Mouse (Mus musculus) midbrain, embryonic 11.5 days (tissue): ENCODE results near the gene Aldh8a1. TPM values are rescaled to one million over a fixed set of nuclear protein-coding genes. Genes with fewer than 3 reads are reported as not detected.

Source experiments
- ATAC-seq: fragments of 200-750 bp; cut with Nextera tagmentation; 2 replicates; pipeline ENCODE4 v1.8.0; 2017; ENCODE audit warnings: moderate TSS enrichment, moderate library complexity; ENCODE audit not compliant: low FRiP score
- DNase-seq: peaks from one replicate; pipeline ENCODE4 v3.0.0; 2015; ENCODE audit warnings: low spot score; ENCODE audit errors: missing footprints
- H3K27ac ChIP-seq: fragments of 300-500 bp; sonication (generic); 2 replicates; pipeline ENCODE4 v1.5.1; 2014; ENCODE audit warnings: low read depth, low read length
- H3K27me3 ChIP-seq: fragments of 300-500 bp; sonication (generic); 2 replicates; pipeline ENCODE4 v1.6.1; 2014; ENCODE audit warnings: mild to moderate bottlenecking, low read length, moderate library complexity, mixed read lengths; ENCODE audit not compliant: control insufficient read depth, insufficient read depth
- H3K36me3 ChIP-seq: fragments of 300-500 bp; sonication (generic); 2 replicates; pipeline ENCODE4 v1.6.1; 2014; ENCODE audit warnings: mild to moderate bottlenecking, low read length, moderate library complexity, mixed read lengths; ENCODE audit not compliant: control insufficient read depth, insufficient read depth
- H3K4me1 ChIP-seq: fragments of 300-500 bp; sonication (generic); 2 replicates; pipeline ENCODE4 v1.6.1; 2014; ENCODE audit warnings: low read length; ENCODE audit not compliant: control insufficient read depth, insufficient read depth
- H3K4me2 ChIP-seq: fragments of 300-500 bp; sonication (generic); 2 replicates; pipeline ENCODE4 v1.6.1; 2014; ENCODE audit warnings: mild to moderate bottlenecking, moderate library complexity
- H3K4me3 ChIP-seq: fragments of 300-500 bp; sonication (generic); 2 replicates; pipeline ENCODE4 v1.5.1; 2014; ENCODE audit warnings: low read depth, low read length
- H3K9ac ChIP-seq: fragments of 300-500 bp; sonication (generic); 2 replicates; pipeline ENCODE4 v1.6.1; 2014; ENCODE audit warnings: low read length
- H3K9me3 ChIP-seq: fragments of 300-500 bp; sonication (generic); 2 replicates; pipeline ENCODE4 v1.6.1; 2016; ENCODE audit warnings: low read length; ENCODE audit not compliant: control insufficient read depth
- WGBS: fragments of 180-500 bp; shearing (Covaris S2); extraction: QIAGEN DNeasy Blood & Tissue Kit; methylation state at CpG from one replicate; pipeline ENCODE4 v1.1.7; 2014; 5-methylcytosine and 5-hydroxymethylcytosine counted together
- polyA plus RNA-seq: library from polyadenylated mRNA; unstranded; fragments of >200 nt; fragmentation: Nextera tagmentation; extraction: Ambion mirVana; gene quantifications from 2 replicates; pipeline ENCODE4 v1.2.1, GENCODE M21; 2014

The Aldh8a1 gene
- polyA plus RNA-seq, result 0.07 TPM in 1 of 2 replicates, not detected in the other

DNA sequence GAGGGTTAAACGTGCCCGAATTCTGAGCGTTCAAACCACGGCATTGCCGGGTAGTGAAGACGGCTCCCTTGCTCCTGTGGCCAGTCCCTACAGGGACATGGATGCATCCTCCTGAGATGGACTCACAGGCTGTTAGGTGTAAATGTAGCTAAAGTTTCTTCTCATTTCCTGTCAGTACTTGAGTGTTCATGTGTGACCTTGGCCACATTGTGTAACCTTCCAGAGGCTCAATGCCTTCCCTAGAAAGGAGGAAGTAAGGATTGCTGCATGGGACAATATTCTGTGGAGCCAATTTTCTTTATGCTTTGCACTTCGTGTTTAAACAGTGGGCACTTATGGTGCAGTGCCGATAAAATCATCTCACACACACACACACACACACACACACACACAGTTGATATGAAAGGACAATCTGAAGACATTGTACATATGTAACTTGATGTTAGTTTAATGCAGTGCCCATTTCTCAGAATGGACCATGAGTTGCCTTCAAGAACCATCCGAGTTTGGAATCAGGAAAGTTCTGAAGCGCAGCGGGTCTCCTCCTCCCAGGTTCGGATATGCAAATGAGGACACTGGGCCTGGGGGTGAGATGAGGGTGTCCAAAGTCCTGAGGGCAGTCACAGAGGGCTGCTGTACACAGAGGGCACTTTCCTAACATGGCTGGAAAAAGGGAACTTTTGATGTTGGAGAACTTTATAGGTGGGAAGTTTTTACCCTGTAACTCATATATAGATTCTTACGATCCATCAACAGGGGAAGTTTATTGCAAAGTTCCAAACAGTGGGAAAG, at the start of gene Aldh8a1:
TSS of gene Aldh8a1 (plus strand) at position 610 of the 792 bp plus-strand sequence.
- no peak within 1 kb of the TSS for H3K27ac ChIP-seq
- ATAC-seq (no peak), DNase-seq (peak; percentile 39)
- H3K9me3 ChIP-seq, result no peaks in the 10 kb centered on the region
- no peaks in the 10 kb centered on the region for H3K27me3 ChIP-seq
- no peak within 1 kb of the TSS for H3K4me3 ChIP-seq
- 93% methylated on average over 13 of the region's 13 CpGs for WGBS
- H3K36me3 ChIP-seq, result no peaks in the 10 kb centered on the region
- H3K4me1 ChIP-seq, result no peaks in the 10 kb centered on the region
- no peak within 1 kb of the TSS for H3K4me2 ChIP-seq
- no peak within 1 kb of the TSS for H3K9ac ChIP-seq

DNA sequence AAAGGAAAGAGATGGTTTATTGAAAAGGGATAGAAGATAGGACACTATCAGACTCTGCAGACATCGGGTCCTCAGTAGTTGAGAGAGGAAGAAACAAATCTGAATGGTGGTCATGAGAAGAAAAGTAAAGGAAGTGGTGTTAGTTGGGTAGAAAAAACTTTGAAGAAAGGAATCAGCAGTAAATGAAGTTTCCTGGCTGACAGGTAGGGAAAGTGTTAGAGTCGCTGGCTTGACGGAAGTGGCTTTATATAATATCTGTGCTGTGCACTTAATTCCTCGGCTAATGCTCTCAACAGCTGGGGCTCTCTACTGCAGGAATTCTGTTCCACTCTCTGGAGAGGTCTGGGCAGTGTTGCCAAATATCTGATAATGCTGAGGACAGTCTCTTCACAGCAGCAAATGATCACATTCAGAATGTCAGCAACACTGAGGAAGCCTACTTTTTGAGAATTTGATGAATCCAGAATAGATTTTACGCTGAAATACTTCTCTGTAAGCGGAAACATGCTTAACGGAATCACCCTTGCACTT, 49.4 kb upstream of the Aldh8a1 start:
- H3K27ac ChIP-seq, result no peak overlapping the region
- no peak for DNase-seq
- H3K9me3 ChIP-seq, result no peaks in the 10 kb centered on the region
- no peaks in the 10 kb centered on the region for H3K27me3 ChIP-seq
- H3K4me3 ChIP-seq, result no peak overlapping the region
- no peaks in the 10 kb centered on the region for H3K36me3 ChIP-seq
- H3K4me2 ChIP-seq, result no peak overlapping the region
- no peak overlapping the region for H3K9ac ChIP-seq
- no peak for ATAC-seq
- WGBS, result 95% methylated on average over 7 of the region's 7 CpGs
- no peaks in the 10 kb centered on the region for H3K4me1 ChIP-seq

DNA sequence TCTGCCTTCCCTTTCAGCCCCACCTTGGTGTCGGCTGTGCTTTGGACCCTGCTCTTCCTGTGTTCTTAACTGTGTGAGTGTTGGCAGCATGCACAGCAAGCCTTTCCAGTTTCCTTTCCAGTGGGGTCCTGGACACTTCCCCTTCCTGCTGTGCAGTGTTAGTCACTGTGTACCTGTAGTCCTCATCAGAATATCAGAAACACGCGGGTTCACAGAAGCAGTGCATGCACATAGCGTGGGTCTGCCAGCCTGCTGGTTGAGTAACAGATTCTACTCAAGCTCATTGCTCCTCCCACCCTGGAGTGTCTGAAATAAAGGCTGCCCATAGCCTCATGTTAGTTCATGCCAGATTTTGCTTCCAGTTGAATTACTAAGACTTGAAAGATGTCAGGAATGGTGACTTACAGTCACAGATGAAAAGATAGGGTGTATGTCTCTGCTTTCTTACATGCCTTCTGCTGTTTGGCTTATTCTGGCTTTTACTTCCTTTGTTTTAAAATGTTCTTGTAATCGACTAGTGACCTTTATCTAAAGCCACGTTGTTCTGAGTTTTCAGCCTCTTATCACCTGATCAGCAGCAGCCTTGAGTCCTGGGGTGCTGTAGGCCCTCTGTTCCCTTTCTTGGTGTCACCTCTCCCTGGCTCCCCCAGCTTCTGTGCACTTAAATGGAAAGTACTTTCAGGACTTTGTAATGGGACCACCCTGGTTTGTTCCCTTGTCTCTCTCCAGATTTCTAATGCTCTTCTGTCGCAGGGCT, 42.6 kb upstream of the Aldh8a1 start:
- WGBS, result 94% methylated on average over 7 of the region's 7 CpGs
- Histone ChIP-seq H3K9me3 (peaks cover 4% of the 10 kb centered on the region; the same call in 1 of the 2 replicates), H3K36me3 (peaks cover 7% of the 10 kb centered on the region; the same call in 1 of the 2 replicates), H3K27me3 (no peaks in the 10 kb centered on the region), H3K4me3 (no peak overlapping the region), H3K9ac (no peak overlapping the region), H3K27ac (no peak overlapping the region), H3K4me1 (no peaks in the 10 kb centered on the region), H3K4me2 (no peak overlapping the region)
- DNase-seq (no peak), ATAC-seq (no peak)

DNA sequence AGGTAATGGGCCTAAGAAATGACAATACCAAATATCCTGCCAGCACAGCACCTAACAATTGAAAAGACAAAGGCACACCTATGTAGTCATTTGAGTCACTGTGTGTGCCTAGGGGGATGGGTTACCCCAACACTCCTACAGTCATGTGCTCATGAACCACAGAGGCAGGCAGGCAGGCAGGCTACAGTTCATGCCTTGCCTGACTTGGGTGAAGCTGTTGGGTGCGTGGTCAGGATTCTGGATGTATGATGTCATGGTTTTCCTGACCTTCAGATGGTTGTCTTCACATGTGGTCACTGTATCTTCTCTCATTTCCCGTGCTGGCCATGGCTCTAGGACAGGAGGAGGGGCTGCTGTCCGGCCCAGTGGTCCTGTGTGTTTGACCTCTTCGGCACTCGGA, 41.6 kb upstream of the Aldh8a1 start:
- no peak overlapping the region for H3K9ac ChIP-seq
- H3K4me2 ChIP-seq, result no peak overlapping the region
- no peak overlapping the region for H3K27ac ChIP-seq
- ATAC-seq, result no peak
- no peak for DNase-seq
- no peak overlapping the region for H3K4me3 ChIP-seq
- H3K9me3 ChIP-seq, result peaks cover 4% of the 10 kb centered on the region; the same call in 1 of the 2 replicates
- no peaks in the 10 kb centered on the region for H3K4me1 ChIP-seq
- WGBS, result 96% methylated on average over 5 of the region's 5 CpGs
- H3K27me3 ChIP-seq, result no peaks in the 10 kb centered on the region
- peaks cover 7% of the 10 kb centered on the region; the same call in 1 of the 2 replicates for H3K36me3 ChIP-seq

DNA sequence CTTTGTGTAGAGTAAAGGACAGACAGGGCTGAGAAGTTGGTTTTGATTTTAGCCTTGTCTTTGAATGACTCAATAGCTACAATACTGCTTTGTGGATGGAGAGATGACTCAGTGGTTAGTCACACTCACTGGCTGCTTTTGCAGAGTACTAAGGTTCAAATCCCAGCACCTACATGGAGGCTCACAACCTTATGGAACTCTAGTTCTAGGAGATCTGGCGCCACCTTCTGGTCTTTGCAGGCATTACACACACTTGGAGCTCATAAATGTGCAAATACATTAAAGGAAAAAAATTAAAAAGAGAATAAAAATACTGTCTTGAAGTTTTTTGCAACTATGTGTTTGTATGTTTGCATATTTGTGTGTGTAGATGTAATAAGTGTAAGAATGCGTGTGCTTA, 39.9 kb upstream of the Aldh8a1 start:
- peaks cover 13% of the 10 kb centered on the region; the same call in 1 of the 2 replicates for H3K36me3 ChIP-seq
- DNase-seq (peak; percentile 91), ATAC-seq (no peak)
- no peak overlapping the region for H3K4me3 ChIP-seq
- no peak overlapping the region for H3K9ac ChIP-seq
- WGBS, result 61% methylated on average over 2 of the region's 2 CpGs
- no peaks in the 10 kb centered on the region for H3K4me1 ChIP-seq
- no peaks in the 10 kb centered on the region for H3K27me3 ChIP-seq
- no peak overlapping the region for H3K4me2 ChIP-seq
- H3K27ac ChIP-seq, result no peak overlapping the region
- H3K9me3 ChIP-seq, result peaks cover 4% of the 10 kb centered on the region; the same call in 1 of the 2 replicates

DNA sequence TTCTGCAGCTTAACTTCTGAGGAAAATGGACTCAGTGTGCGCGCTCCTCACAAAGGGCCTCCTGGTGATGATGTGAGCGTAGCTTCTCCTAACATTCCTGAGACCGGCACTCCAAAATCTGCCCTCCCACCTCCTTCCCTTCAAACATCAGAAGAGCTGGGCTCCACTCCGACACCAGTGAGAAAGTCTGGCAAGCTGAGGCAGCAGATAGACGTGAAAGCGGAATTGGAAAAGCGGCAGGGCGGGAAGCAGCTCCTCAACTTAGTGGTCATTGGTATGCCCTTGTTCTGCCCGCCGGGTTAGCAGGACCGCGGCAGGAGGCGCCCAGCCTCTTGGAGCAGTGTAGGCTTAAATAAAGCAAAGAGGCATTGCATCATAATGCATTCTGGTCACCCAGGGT, 35.4 kb upstream of the Aldh8a1 start:
- H3K4me1 ChIP-seq, result no peaks in the 10 kb centered on the region
- no peaks in the 10 kb centered on the region for H3K27me3 ChIP-seq
- H3K27ac ChIP-seq, result no peak overlapping the region
- H3K4me2 ChIP-seq, result no peak overlapping the region
- H3K9me3 ChIP-seq, result peaks cover 4% of the 10 kb centered on the region; the same call in 1 of the 2 replicates
- H3K4me3 ChIP-seq, result no peak overlapping the region
- WGBS, result 80% methylated on average over 14 of the region's 14 CpGs
- H3K36me3 ChIP-seq, result peaks cover 12% of the 10 kb centered on the region; the same call in 1 of the 2 replicates
- H3K9ac ChIP-seq, result no peak overlapping the region
- ATAC-seq, result no peak
- DNase-seq, result no peak

DNA sequence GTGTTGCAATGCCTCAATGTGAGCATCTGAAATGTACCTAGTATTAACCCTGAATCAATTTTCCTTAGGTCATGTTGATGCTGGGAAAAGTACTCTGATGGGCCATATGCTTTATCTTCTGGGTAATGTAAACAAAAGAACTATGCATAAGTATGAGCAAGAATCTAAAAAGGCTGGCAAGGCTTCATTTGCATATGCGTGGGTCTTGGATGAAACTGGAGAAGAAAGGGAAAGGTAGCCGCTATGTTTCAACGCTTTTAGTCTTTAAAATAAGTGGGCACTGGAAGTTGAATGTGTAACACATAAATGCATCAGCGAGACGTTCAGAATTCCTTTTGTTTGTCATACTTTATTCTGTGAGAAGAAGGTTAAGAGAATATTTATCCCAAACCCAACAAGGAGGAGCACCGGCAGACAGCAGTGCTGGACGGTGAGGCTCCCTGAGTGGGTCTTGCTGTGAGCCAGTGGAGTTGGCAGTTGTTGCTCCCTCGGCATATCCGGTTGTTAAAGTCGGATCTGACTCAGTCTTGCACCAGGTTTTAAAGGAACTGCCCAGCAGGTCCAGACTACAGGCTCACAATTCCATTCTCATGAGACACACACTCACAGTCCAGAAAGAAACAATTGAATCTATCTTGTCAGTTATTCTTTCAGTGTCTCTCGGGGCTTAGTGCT, 34.6 kb upstream of the Aldh8a1 start:
- Histone ChIP-seq H3K9ac (no peak overlapping the region), H3K27me3 (no peaks in the 10 kb centered on the region), H3K9me3 (no peaks in the 10 kb centered on the region), H3K27ac (no peak overlapping the region), H3K4me2 (no peak overlapping the region), H3K4me1 (no peaks in the 10 kb centered on the region), H3K36me3 (peaks cover 7% of the 10 kb centered on the region; the same call in 1 of the 2 replicates), H3K4me3 (no peak overlapping the region)
- ATAC-seq (no peak), DNase-seq (no peak)
- 91% methylated on average over 11 of the region's 11 CpGs for WGBS

DNA sequence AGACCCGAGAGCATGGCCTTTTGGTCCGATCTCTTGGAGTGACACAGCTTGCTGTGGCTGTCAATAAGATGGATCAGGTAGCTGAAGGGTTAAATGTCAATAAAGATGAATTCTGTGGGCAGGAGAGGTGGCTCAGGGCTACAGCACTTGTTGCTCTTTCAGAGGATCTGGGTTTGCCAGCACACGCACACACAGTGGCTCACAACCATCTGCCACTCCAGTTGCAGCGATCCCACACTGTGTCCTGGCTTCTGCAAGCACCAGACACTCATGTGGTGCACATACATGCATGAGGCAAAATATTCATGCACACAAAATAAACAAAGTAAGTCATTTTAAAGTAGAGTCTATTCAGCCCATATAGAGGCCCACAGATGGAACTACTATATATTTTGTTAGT, 29.8 kb upstream of the Aldh8a1 start:
- no peak for ATAC-seq
- no peaks in the 10 kb centered on the region for H3K4me1 ChIP-seq
- H3K9ac ChIP-seq, result no peak overlapping the region
- DNase-seq, result no peak
- no peak overlapping the region for H3K4me2 ChIP-seq
- H3K36me3 ChIP-seq, result no peaks in the 10 kb centered on the region
- no peak overlapping the region for H3K27ac ChIP-seq
- no peaks in the 10 kb centered on the region for H3K27me3 ChIP-seq
- H3K4me3 ChIP-seq, result no peak overlapping the region
- no peaks in the 10 kb centered on the region for H3K9me3 ChIP-seq
- 92% methylated on average over 4 of the region's 4 CpGs for WGBS
